Mouse (Mus musculus) stomach, embryonic 14.5 days (tissue): ENCODE measurements around the gene Atp5h. TPM values are rescaled to one million over a fixed set of nuclear protein-coding genes. Genes with fewer than 3 reads are reported as not detected.

Source experiments
- ATAC-seq: fragments of 200-750 bp; cut with Nextera tagmentation; 2 replicates; pipeline ENCODE4 v1.8.0; 2017; ENCODE audit warnings: low read depth, moderate TSS enrichment; ENCODE audit not compliant: insufficient number of reproducible peaks, insufficient read depth, low FRiP score
- H3K27ac ChIP-seq: fragments of 300-500 bp; sonication (generic); 2 replicates; pipeline ENCODE4 v1.5.1; 2014; ENCODE audit warnings: mild to moderate bottlenecking, low read length, moderate library complexity, mixed read lengths
- H3K27me3 ChIP-seq: fragments of 300-500 bp; sonication (generic); 2 replicates; pipeline ENCODE4 v1.6.1; 2014; ENCODE audit warnings: low read length, control low read depth, mixed read lengths; ENCODE audit not compliant: control insufficient read depth, insufficient read depth
- H3K36me3 ChIP-seq: fragments of 300-500 bp; sonication (generic); 2 replicates; pipeline ENCODE4 v1.6.1; 2014; ENCODE audit warnings: mild to moderate bottlenecking, control low read depth, low read length, moderate library complexity, mixed read lengths; ENCODE audit not compliant: control insufficient read depth, insufficient read depth
- H3K4me1 ChIP-seq: fragments of 300-500 bp; sonication (generic); 2 replicates; pipeline ENCODE4 v1.6.1; 2014; ENCODE audit warnings: low read length, control low read depth, mixed read lengths; ENCODE audit not compliant: control insufficient read depth, insufficient read depth
- H3K4me2 ChIP-seq: fragments of 300-500 bp; sonication (generic); replicated peaks from 2 replicates; pipeline ENCODE4 v1.6.1; 2014; ENCODE audit warnings: low read depth, low read length, control low read depth
- H3K4me3 ChIP-seq: fragments of 300-500 bp; sonication (generic); 2 replicates; pipeline ENCODE4 v1.5.1; 2014; ENCODE audit warnings: low read depth, low read length, control low read depth
- H3K9ac ChIP-seq: fragments of 300-500 bp; sonication (generic); replicated peaks from 2 replicates; pipeline ENCODE4 v1.6.1; 2014; ENCODE audit warnings: low read depth, mild to moderate bottlenecking, control low read depth, low read length, moderate library complexity, mixed read lengths
- H3K9me3 ChIP-seq: fragments of 300-500 bp; sonication (generic); 2 replicates; pipeline ENCODE4 v1.6.1; 2016; ENCODE audit warnings: low read depth, low read length, control low read depth; ENCODE audit not compliant: control insufficient read depth
- WGBS: fragments of 180-500 bp; shearing (Covaris S2); extraction: QIAGEN DNeasy Blood & Tissue Kit; methylation state at CpG from one replicate; pipeline ENCODE4 v1.1.7; 2014; 5-methylcytosine and 5-hydroxymethylcytosine counted together
- microRNA-seq: library from miRNA; unstranded; fragments of <30 nt; microRNA quantifications from one replicate; pipeline ENCODE4, GENCODE M21; 2016
- polyA plus RNA-seq: library from polyadenylated mRNA; unstranded; fragments of >200 nt; fragmentation: Nextera tagmentation; extraction: Ambion mirVana; gene quantifications from 2 replicates; pipeline ENCODE4 v1.2.1, GENCODE M21; 2014

Gene Atp5h
- polyA plus RNA-seq, 1 experiment from 2014 or later, result 848 TPM

GRCm38 (mm10) chr11:115366039-115366705 lies 53.6 kb downstream of the Atp5h start:
- H3K4me3 ChIP-seq, result peak overlapping the region; percentile 37
- no peaks in the 10 kb centered on the region for H3K9me3 ChIP-seq
- ATAC-seq, result no peak
- 33% methylated on average over 7 of the region's 7 CpGs for WGBS
- H3K9ac ChIP-seq, result no peak overlapping the region
- H3K36me3 ChIP-seq, result no peaks in the 10 kb centered on the region
- H3K27me3 ChIP-seq, result peaks cover 12% of the 10 kb centered on the region
- peak overlapping the region; percentile 55 for H3K4me2 ChIP-seq
- peak overlapping the region; percentile 39; the same call in 1 of the 2 replicates for H3K27ac ChIP-seq
- 0 out of 2 replicates have a peak, but pooled peaks cover 8% of the 10 kb centered on the region for H3K4me1 ChIP-seq

Small RNA genes lying within 50 kb of the gene (microRNA-seq; reads per million reads assigned to microRNA genes)
- not detected for gene Mir3968

Other genes with a start within 250 kb of the Atp5h start
- gene Tmem104, start 232.5 kb downstream of the Atp5h start, polyA plus RNA-seq, result 10.5 and 13.2 TPM in 2 replicates
- 18.3 and 20.1 TPM in 2 replicates for gene Nat9, start 232.1 kb downstream of the Atp5h start, polyA plus RNA-seq
- not detected in 2 replicates for gene Grin2c, start 152.7 kb downstream of the Atp5h start, polyA plus RNA-seq
- gene Fdxr, start 142.9 kb downstream of the Atp5h start, polyA plus RNA-seq, result 11.5 and 13.3 TPM in 2 replicates
- 1.3 and 1.5 TPM in 2 replicates for gene Fads6, start 122.3 kb downstream of the Atp5h start, polyA plus RNA-seq
- gene Otop2, start 112.8 kb downstream of the Atp5h start, polyA plus RNA-seq, result not detected in 2 replicates
- gene Ush1g, start 97.9 kb downstream of the Atp5h start, polyA plus RNA-seq, result 0.10 TPM in 1 of 2 replicates, not detected in the other
- 1.0 and 1.2 TPM in 2 replicates for gene Otop3, start 85.2 kb downstream of the Atp5h start, polyA plus RNA-seq
- 21.0 and 24.4 TPM in 2 replicates for gene Hid1, start 52.2 kb downstream of the Atp5h start, polyA plus RNA-seq
- gene Cdr2l, start 38.0 kb downstream of the Atp5h start, polyA plus RNA-seq, result 12.6 and 13.0 TPM in 2 replicates
- gene Mrpl58, start 16.2 kb downstream of the Atp5h start, polyA plus RNA-seq, result 206 and 208 TPM in 2 replicates
- gene Kctd2, start 166 bp upstream of the Atp5h start, polyA plus RNA-seq, result 9.5 and 12.3 TPM in 2 replicates
- gene Trim80, start 20.6 kb upstream of the Atp5h start, polyA plus RNA-seq, result not detected in 2 replicates
- 0.32 and 1.0 TPM in 2 replicates for gene Slc16a5, start 42.5 kb upstream of the Atp5h start, polyA plus RNA-seq
- gene Armc7, start 55.7 kb upstream of the Atp5h start, polyA plus RNA-seq, result 5.7 and 8.0 TPM in 2 replicates
- 111 and 121 TPM in 2 replicates for gene Nt5c, start 71.9 kb upstream of the Atp5h start, polyA plus RNA-seq
- 529 and 563 TPM in 2 replicates for gene Jpt1, start 94.4 kb upstream of the Atp5h start, polyA plus RNA-seq
- 984 and 994 TPM in 2 replicates for gene Sumo2, start 116.3 kb upstream of the Atp5h start, polyA plus RNA-seq
- 162 and 164 TPM in 2 replicates for gene Nup85, start 144.5 kb upstream of the Atp5h start, polyA plus RNA-seq
- gene Mrps7, start 184.0 kb upstream of the Atp5h start, polyA plus RNA-seq, result 88.8 and 96.0 TPM in 2 replicates
- gene Gga3, start 184.1 kb upstream of the Atp5h start, polyA plus RNA-seq, result 18.6 and 21.2 TPM in 2 replicates
- gene Mif4gd, start 193.0 kb upstream of the Atp5h start, polyA plus RNA-seq, result 33.4 and 35.1 TPM in 2 replicates
- gene Slc25a19, start 208.3 kb upstream of the Atp5h start, polyA plus RNA-seq, result 21.5 and 24.3 TPM in 2 replicates